Mouse (Mus musculus): ENCODE measurements at regions not wholly inside any gene's neighbourhood (a gene's known extent, or its start where the extent isn't known, plus 50 kb on each side); places are given as distances from the start of the nearest gene placed in this dataset.
A peak's percentile ranks its signal among the peaks of the same experiment; 100 is the strongest.

- Histone ChIP-seq H3K27ac (no peak overlapping the region), H3K4me1 (no peaks in the 10 kb centered on the region), H3K4me2 (replicated peaks) (no peak overlapping the region), H3K9me3 (no peaks in the 10 kb centered on the region), H3K36me3 (no peaks in the 10 kb centered on the region), H3K9ac (no peak overlapping the region), H3K4me3 (no peak overlapping the region), H3K27me3 (replicated peaks) (no peaks in the 10 kb centered on the region)
- WGBS = 87% methylated on average over 3 of the region's 3 CpGs
- no peak for ATAC-seq (ENCODE audit: low FRiP score, low read depth)
Measured at GRCm38 (mm10) chr11:64288236-64288635, 146.9 kb upstream of the Hs3st3a1 start.

- no peak for ATAC-seq (ENCODE audit: low FRiP score, low read depth)
- no peak overlapping the region for H3K27ac ChIP-seq
- H3K9me3 ChIP-seq = no peaks in the 10 kb centered on the region
- H3K4me2 ChIP-seq (replicated peaks) = no peak overlapping the region
- no peak overlapping the region for H3K4me3 ChIP-seq
- H3K36me3 ChIP-seq = no peaks in the 10 kb centered on the region
- no peak overlapping the region for H3K9ac ChIP-seq
- H3K27me3 ChIP-seq (replicated peaks) = no peaks in the 10 kb centered on the region
- no peaks in the 10 kb centered on the region for H3K4me1 ChIP-seq
Measured at GRCm38 (mm10) chr11:64287499-64287898, 147.6 kb upstream of the Hs3st3a1 start.

DNA sequence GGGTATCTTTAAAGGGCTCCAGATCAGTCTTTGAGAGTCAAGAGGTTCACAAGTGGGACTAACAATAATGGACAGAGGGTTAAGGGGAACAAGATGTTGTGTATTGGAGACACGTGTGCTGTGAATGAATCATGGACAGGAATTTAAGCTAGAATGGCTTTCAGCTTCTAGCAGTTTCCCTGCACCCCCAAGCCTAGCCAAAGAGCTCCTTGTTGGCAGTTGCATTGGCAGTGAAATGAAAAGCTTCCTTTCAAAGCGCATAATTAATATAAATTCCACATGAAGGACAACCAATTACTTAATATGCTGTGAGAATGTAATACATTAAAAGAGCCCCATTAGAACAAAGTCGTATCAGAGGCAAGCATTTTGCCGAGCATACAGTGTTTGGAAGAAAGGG lies 153.4 kb upstream of the Hs3st3a1 start:
- Histone ChIP-seq H3K9me3 (no peaks in the 10 kb centered on the region), H3K4me2 (replicated peaks) (no peak overlapping the region), H3K27me3 (replicated peaks) (no peaks in the 10 kb centered on the region), H3K36me3 (no peaks in the 10 kb centered on the region), H3K9ac (no peak overlapping the region), H3K4me1 (no peaks in the 10 kb centered on the region; the same call in 1 of the 2 replicates), H3K27ac (no peak overlapping the region), H3K4me3 (no peak overlapping the region)
- WGBS = 78% methylated on average over 4 of the region's 4 CpGs
- ATAC-seq (ENCODE audit: low FRiP score, low read depth) = no peak

DNA sequence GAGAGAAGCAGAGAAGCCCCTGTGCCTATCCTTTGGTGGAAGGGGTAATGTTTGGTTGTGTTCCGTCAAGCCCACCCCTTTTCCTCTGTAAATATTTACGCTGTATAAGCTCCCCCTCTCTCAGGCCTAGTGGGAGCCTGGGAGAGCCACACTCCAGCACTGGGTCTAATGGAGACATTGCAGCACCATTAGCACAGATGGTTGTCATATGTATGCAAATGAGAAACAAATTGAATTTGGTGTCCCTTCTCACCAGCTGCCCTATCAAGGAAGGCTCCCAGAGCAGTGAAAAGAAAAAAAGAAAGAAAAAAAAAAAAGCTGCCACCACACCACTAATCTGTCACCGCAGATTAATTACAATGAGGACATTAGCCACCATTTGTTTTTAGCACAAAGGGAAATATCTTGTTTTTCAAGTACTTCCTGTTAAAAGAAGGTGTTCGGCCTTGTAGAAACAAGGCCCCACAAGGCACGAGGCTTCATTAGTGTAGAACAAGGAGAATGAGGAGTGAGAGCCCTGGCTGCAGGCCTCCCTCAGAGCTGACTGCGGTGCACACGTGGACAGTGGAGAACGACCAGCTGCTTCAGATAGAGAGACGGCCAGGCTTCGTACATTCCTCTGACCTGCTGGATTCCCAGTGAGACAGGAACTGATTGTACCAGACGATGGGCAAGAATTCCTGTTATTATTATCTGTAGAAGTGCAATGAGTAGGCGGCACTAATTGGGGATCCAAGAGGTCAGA lies 156.7 kb upstream of the Hs3st3a1 start:
- no peaks in the 10 kb centered on the region for H3K9me3 ChIP-seq
- H3K27ac ChIP-seq = no peak overlapping the region
- H3K4me1 ChIP-seq = no peaks in the 10 kb centered on the region; the same call in 1 of the 2 replicates
- H3K4me3 ChIP-seq = no peak overlapping the region
- no peaks in the 10 kb centered on the region for H3K36me3 ChIP-seq
- H3K9ac ChIP-seq = no peak overlapping the region
- no peak overlapping the region for H3K4me2 ChIP-seq (replicated peaks)
- WGBS = 39% methylated on average over 12 of the region's 12 CpGs
- ATAC-seq (ENCODE audit: low FRiP score, low read depth) = peak; percentile 85
- H3K27me3 ChIP-seq (replicated peaks) = no peaks in the 10 kb centered on the region

GRCm38 (mm10) chr11:64273726-64274125 lies 161.4 kb upstream of the Hs3st3a1 start:
- Histone ChIP-seq H3K9me3 (no peaks in the 10 kb centered on the region), H3K9ac (no peak overlapping the region), H3K4me1 (no peaks in the 10 kb centered on the region; the same call in 1 of the 2 replicates), H3K4me3 (no peak overlapping the region), H3K36me3 (no peaks in the 10 kb centered on the region), H3K27me3 (replicated peaks) (no peaks in the 10 kb centered on the region), H3K27ac (no peak overlapping the region), H3K4me2 (replicated peaks) (no peak overlapping the region)
- no peak for ATAC-seq (ENCODE audit: low FRiP score, low read depth)
- WGBS = 88% methylated on average over 6 of the region's 6 CpGs

- ATAC-seq (ENCODE audit: low FRiP score, low read depth) = no peak
- H3K9ac ChIP-seq = no peak overlapping the region
- no peaks in the 10 kb centered on the region for H3K4me1 ChIP-seq
- 87% methylated on average over 3 of the region's 3 CpGs for WGBS
- no peak overlapping the region for H3K27ac ChIP-seq
- H3K4me3 ChIP-seq = no peak overlapping the region
- H3K36me3 ChIP-seq = no peaks in the 10 kb centered on the region
- H3K9me3 ChIP-seq = no peaks in the 10 kb centered on the region
- no peaks in the 10 kb centered on the region for H3K27me3 ChIP-seq (replicated peaks)
- H3K4me2 ChIP-seq (replicated peaks) = no peak overlapping the region
Measured at GRCm38 (mm10) chr11:64273214-64273613, 161.9 kb upstream of the Hs3st3a1 start.

- H3K4me1 ChIP-seq = no peaks in the 10 kb centered on the region
- no peak overlapping the region for H3K4me3 ChIP-seq
- 70% methylated on average over 4 of the region's 4 CpGs for WGBS
- ATAC-seq (ENCODE audit: low FRiP score, low read depth) = no peak
- H3K4me2 ChIP-seq (replicated peaks) = no peak overlapping the region
- H3K9ac ChIP-seq = no peak overlapping the region
- H3K36me3 ChIP-seq = no peaks in the 10 kb centered on the region
- no peaks in the 10 kb centered on the region for H3K9me3 ChIP-seq
- no peaks in the 10 kb centered on the region for H3K27me3 ChIP-seq (replicated peaks)
- no peak overlapping the region for H3K27ac ChIP-seq
Measured at GRCm38 (mm10) chr11:64268121-64268520, 167.0 kb upstream of the Hs3st3a1 start.

GRCm38 (mm10) chr11:64267547-64267946 lies 167.6 kb upstream of the Hs3st3a1 start:
- Histone ChIP-seq H3K4me2 (replicated peaks) (no peak overlapping the region), H3K36me3 (no peaks in the 10 kb centered on the region), H3K4me1 (no peaks in the 10 kb centered on the region), H3K27ac (no peak overlapping the region), H3K9ac (no peak overlapping the region), H3K4me3 (no peak overlapping the region), H3K9me3 (no peaks in the 10 kb centered on the region), H3K27me3 (replicated peaks) (no peaks in the 10 kb centered on the region)
- 88% methylated on average over 5 of the region's 5 CpGs for WGBS
- ATAC-seq (ENCODE audit: low FRiP score, low read depth) = no peak

DNA sequence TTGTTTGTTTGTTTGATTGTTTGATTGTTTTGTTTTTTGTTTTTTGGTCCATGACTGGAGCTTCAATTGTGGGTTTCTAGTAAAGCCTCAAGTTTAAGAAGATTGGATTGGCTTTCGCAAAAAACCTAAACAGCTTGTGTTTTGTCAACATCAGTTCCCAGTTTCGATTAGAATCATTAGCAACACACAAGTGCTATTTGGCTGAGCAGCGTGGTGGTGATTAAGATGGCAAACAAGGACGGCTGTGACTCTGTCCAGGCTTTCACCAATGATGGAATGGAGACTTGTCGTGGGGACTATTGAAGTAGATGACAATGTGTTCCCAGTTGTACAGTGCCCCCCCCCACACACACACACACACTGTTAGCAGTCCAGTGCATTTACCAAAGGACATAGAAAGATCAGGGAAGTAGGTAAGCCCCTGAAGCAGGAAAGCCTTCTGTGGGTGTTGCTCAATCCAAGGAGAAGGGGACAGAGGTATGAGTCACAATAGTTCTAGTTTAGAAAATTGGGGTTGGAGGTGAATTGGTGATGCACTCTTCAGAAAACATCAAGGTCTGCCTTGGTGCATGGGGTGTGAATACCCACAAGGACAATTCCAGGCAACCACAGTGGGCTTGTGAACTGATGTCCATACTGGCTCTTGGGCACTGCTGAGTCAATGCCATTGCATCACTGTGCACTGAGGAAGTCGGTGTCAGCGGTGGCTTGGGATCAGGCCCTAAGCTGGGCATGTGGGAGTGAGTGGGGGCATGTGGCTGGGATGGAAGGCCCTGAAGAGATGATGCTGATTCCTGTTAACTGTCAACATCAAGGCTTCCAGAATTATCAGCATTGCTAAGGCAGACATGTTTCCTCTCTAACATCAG lies 174.5 kb upstream of the Cox10 start:
- Histone ChIP-seq H3K27ac (no peak overlapping the region), H3K36me3 (no peaks in the 10 kb centered on the region), H3K9ac (no peak overlapping the region), H3K9me3 (no peaks in the 10 kb centered on the region), H3K4me3 (no peak overlapping the region), H3K4me2 (replicated peaks) (no peak overlapping the region), H3K4me1 (no peaks in the 10 kb centered on the region), H3K27me3 (replicated peaks) (no peaks in the 10 kb centered on the region)
- 82% methylated on average over 7 of the region's 7 CpGs for WGBS
- ATAC-seq (ENCODE audit: low FRiP score, low read depth) = no peak

DNA sequence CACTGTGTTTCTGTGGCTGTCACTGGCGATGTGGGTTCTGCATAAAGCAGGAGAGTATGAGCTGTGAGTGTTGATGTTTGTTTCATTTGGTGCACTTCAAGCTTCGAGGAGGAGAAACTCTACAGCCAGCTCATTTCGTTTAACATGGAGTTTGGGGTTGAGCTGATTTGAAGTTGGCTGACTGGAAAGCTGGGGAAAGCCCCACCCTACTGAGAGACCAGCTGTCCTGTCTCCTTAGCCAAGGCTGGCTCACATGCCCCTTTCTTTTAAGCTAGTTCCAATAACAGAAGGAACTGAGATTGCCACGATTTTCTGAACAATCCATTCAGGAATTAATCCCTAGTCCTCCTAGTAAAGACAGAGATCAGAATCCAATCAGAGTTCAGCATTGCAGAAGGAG lies 157.6 kb upstream of the Cox10 start:
- H3K36me3 ChIP-seq = no peaks in the 10 kb centered on the region
- no peak overlapping the region for H3K4me3 ChIP-seq
- H3K27ac ChIP-seq = no peak overlapping the region
- ATAC-seq (ENCODE audit: low FRiP score, low read depth) = no peak
- no peaks in the 10 kb centered on the region for H3K4me1 ChIP-seq
- H3K27me3 ChIP-seq (replicated peaks) = no peaks in the 10 kb centered on the region
- WGBS = 84% methylated on average over 4 of the region's 4 CpGs
- no peak overlapping the region for H3K4me2 ChIP-seq (replicated peaks)
- H3K9ac ChIP-seq = no peak overlapping the region
- H3K9me3 ChIP-seq = no peaks in the 10 kb centered on the region

- Histone ChIP-seq H3K9me3 (no peaks in the 10 kb centered on the region), H3K36me3 (no peaks in the 10 kb centered on the region), H3K4me3 (no peak overlapping the region), H3K4me1 (no peaks in the 10 kb centered on the region), H3K4me2 (replicated peaks) (no peak overlapping the region), H3K27ac (no peak overlapping the region), H3K9ac (no peak overlapping the region), H3K27me3 (replicated peaks) (no peaks in the 10 kb centered on the region)
- ATAC-seq (ENCODE audit: low FRiP score, low read depth) = no peak
- 80% methylated on average over 4 of the region's 4 CpGs for WGBS
Measured at GRCm38 (mm10) chr11:64230071-64230470, 150.8 kb upstream of the Cox10 start.

DNA sequence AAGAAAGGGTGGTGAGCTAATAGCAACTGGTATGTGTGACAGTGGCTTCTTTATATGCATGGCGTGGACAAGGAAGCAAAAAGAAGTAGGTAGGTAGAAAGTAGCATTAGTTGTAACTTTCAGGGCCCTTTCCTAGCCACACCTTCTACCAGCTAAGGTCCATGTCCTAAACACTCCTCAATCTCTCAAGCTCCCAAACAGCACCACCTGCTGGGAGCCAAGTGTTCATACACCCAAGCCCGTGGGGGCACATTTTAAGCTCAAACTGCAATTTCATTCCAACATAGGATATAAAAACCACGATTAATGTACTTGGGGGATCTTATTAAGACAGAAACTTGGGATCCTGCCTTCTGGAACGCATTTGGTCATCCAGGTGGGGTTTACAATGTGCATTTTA lies 141.6 kb upstream of the Cox10 start:
- no peak overlapping the region for H3K27ac ChIP-seq
- H3K36me3 ChIP-seq = no peaks in the 10 kb centered on the region
- no peak overlapping the region for H3K4me2 ChIP-seq (replicated peaks)
- H3K9me3 ChIP-seq = no peaks in the 10 kb centered on the region
- H3K9ac ChIP-seq = no peak overlapping the region
- WGBS = 88% methylated on average over 4 of the region's 4 CpGs
- no peaks in the 10 kb centered on the region; the same call in 1 of the 2 replicates for H3K4me1 ChIP-seq
- no peaks in the 10 kb centered on the region for H3K27me3 ChIP-seq (replicated peaks)
- no peak for ATAC-seq (ENCODE audit: low FRiP score, low read depth)
- no peak overlapping the region for H3K4me3 ChIP-seq
